Mouse (Mus musculus): Measurements from ENCODE around the gene Bcl2l1.

DNA sequence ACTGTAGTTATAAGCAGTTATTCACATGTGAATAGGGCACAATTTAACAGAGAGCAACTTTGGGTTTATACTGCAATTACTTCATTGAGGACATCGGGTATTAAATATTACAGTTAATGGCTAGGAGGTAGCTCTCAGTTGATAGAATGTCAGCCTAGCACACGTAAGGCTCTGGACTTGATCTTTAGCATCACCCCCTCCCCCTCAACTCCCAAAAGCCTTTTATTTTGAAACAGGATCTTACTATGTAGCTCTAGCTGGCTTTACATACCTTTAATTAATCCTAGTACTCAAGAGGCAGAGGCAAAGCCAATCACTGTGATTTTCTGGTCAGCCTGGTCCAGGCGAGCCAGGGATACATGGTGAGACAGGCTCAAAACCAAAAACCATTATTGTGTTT is 54.4 kb downstream of the Bcl2l1 start:
- TF ChIP-seq CTCF (IDR thresholded peaks at IDR 0.05; ENCODE audit: control insufficient read depth, insufficient read depth, low read length) = no peak
- TF ChIP-seq POLR2A (IDR thresholded peaks at IDR 0.05; ENCODE audit: borderline replicate concordance, control insufficient read depth, low read depth, low read length) = no peak

Measured in bone marrow, adult 2 months (tissue).